Mouse (Mus musculus) left cerebral cortex, adult 18-20 months (tissue): ENCODE results near the gene Lypd1. TPM values are rescaled to one million over a fixed set of nuclear protein-coding genes. Genes with fewer than 3 reads are reported as not detected.

Source experiments
- DNase-seq, 2 experiments: peaks; one replicate each; pipeline ENCODE4 v3.0.0; 2021 to 2022; ENCODE audit warnings: low spot score in 2 of 2, mixed read lengths in 1 of 2
- long read RNA-seq, 2 experiments: library from polyadenylated mRNA; stranded (forward); transcript quantifications; one replicate each; pipeline ENCODE4 v2.0.0; 2021
- total RNA-seq, 2 experiments: library from RNA; stranded (reverse); gene quantifications; 2 replicates each; pipeline ENCODE4 v1.2.3; 2021

The Lypd1 gene
- 10 to 100 TPM; 72.3 to 99.1 TPM for total RNA-seq
- long read RNA-seq, experiment 1, full-length matches to known transcripts: 71 of 80 reads
- long read RNA-seq, experiment 1, partial matches to known transcripts: 0 of 80 reads
- long read RNA-seq, experiment 1, other reads (novel, unspliced or antisense): 9 of 80 reads
- long read RNA-seq, experiment 2, full-length matches to known transcripts: 56 of 59 reads
- long read RNA-seq, experiment 2, partial matches to known transcripts: 0 of 59 reads
- long read RNA-seq, experiment 2, other reads (novel, unspliced or antisense): 3 of 59 reads

- DNase-seq: no peak
Observed at GRCm38 (mm10) chr1:125912601-125913600, at the start of gene Lypd1. Lypd1 (minus strand) TSS chr1:125913101.

DNA sequence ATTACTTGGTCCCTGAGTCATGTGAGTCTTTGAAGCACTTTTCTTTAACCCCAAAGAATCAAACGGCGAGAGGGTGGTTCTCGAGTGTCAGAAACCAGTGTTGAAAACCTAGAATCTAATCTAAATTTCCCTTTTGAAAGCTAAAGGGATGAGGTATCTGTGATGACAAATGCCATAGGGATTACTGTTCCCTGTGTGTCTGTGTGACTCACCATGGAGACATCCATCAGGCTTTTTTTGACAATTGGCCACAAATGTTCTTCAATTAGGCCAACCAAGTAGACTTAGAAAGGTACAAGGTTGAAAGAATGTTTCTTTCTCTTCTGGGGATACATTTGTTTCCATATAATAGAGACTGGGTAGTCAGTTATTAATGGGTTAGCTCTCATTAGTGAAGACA, 38.1 kb upstream of the Lypd1 start:
- no peak for DNase-seq

GRCm38 (mm10) chr1:125949076-125949475, 36.2 kb upstream of the Lypd1 start:
- no peak for DNase-seq

DNA sequence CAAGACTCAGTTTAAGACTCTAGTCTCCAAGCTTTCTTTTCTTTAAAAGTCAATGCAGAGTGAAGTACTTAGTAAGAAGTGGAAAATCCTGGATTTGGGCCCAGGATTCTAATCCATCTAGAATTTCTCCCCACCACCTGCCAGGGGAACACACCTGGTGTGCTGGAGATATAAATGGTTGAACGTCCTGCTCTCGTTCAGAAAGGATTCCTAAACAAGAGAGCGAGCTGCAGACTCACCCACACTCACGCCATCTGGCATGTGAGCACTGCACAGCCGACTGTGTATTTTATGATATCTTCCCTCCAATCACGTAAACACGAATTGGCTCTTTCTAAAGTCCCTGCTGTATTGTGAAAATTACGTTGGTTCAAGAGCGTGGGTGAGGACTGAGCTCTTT, 32.2 kb upstream of the Lypd1 start:
- peak; percentile 32 to 40 for DNase-seq

DNA sequence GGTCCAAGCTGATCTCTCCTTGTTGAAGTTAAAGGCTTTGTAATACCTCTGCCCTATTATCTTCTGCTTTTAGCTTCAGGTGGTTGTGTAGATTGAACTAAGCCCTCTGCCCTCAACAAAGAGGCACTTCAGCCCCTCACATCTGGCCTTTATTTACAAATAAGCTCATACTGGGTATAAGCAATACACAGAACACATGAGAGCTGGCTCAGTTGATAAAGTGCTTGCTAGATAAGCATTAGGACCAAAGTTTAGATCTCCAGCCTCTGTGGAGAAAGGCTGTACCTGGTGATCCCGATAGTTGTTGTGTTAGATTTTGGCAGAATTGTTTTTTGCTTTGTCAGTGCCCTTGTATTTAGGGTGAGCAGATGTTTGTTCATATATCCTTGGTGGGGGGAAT, 30.4 kb upstream of the Lypd1 start:
- DNase-seq: no peak

DNA sequence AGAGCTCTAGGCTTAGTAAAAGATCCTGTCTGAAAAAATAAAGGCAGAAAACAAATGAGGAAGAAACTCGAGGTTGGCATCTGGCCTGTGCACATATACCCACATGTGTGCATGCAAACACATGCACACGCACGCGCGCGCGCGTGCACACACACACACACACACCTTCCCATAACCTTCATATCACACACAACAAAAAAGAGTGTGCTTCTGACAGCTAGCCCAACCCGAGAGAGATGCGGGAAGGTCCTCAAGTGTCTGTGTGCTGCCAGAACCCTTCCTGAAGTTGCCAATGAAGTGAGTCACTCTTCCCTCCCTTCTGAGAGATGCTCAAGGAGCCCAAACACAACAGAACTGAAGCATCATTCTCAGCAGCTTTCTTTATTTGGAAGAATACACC, 12.6 kb upstream of the Lypd1 start:
- no peak for DNase-seq

- no peak for DNase-seq
Observed at GRCm38 (mm10) chr1:125923062-125923461, 10.2 kb upstream of the Lypd1 start.

GRCm38 (mm10) chr1:125920696-125921095, 7.8 kb upstream of the Lypd1 start:
- no peak for DNase-seq

DNA sequence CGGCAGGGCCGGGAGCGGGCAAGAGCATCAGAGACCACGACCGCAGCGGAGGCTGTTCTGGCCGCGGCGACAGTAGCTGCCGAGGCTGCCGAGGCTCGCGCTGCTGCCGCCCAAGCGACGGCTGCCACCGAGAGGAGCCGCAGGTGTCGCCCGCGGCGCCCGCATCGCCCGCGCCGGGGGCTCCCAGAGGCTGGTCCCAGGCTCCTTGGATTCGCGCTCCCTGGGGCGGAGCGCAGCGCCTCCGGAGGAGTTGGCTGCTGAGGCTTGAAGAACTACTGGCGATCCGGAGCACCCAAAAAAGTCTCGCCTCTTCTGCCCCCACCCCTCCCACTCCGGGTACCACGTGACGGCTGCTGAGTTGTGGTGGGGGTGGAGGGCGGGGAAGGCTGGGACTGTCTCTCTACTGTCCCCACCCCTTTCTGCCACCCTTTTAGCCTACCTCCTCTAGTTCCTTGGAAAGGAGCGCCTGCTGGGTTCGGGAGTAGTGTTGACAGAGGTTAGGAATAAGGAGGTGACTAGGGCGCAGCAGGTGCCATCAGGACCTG, 928 bp downstream of the Lypd1 start:
- peak; percentile 33 to 59 for DNase-seq

- DNase-seq: peak; percentile 40 to 44
Observed at GRCm38 (mm10) chr1:125911337-125911900, 1.5 kb downstream of the Lypd1 start.

DNA sequence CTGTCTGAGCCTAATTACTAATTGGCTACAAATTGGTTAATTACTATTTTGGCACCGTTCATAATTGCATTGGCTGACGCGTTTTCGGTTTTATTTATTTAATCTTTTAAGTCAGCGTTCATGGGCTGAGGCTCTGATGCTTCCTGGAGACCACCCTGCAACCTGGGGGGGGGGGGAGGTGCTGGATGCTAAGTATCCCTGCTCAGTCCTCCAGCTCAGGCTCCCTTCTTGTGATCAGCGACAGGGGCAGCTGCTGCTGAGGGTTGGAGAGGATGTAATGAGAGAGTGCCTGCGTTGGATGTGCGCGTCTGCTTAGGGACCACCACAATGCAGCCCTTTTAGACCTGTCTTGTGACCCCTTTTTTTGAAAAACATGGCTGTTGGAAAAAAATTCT, 2.0 kb downstream of the Lypd1 start:
- no peak for DNase-seq

GRCm38 (mm10) chr1:125910211-125910870, 2.6 kb downstream of the Lypd1 start:
- peak; percentile 5 to 18 for DNase-seq

DNA sequence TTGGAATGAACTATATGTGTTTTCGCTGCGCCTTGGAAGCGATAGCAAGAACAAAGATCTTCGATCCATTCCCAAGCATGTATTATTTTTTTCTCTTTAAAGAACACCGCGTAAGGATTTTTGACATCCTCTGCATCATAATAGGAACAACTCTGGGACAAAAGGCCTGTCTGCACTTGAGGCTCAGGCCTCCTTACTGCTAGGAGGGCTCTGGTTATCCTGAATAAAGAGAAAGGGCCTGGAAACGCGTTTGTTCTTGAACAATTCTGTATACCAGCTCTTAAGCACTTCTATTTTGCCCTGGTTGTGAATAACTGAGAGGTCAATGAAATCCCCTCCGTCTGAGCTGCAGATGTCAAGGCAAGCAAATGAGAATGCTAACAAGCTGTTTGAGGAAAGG, 19.7 kb downstream of the Lypd1 start:
- DNase-seq: no peak

DNA sequence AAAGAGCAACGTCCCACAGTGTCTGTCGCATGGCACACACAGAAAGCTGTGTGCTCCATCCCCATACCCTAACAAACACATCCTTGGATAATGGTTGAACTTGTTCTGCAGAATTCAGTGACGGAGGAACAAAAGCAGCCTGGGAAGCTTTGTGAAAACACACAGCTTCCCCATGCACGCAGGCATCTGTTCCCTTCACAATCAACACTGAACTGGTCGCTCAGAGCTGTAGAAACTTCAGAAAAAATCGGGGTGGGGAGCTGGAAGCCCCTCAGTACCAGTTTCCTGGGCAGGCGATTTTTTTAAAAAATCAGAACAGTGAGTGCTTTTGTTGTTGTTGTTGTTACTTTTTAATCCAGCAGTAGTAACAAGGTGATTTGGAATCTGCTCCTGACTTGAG, 42.8 kb downstream of the Lypd1 start:
- no peak for DNase-seq

GRCm38 (mm10) chr1:125858631-125859030, 54.3 kb downstream of the Lypd1 start:
- peak; percentile 33 to 64 for DNase-seq

DNA sequence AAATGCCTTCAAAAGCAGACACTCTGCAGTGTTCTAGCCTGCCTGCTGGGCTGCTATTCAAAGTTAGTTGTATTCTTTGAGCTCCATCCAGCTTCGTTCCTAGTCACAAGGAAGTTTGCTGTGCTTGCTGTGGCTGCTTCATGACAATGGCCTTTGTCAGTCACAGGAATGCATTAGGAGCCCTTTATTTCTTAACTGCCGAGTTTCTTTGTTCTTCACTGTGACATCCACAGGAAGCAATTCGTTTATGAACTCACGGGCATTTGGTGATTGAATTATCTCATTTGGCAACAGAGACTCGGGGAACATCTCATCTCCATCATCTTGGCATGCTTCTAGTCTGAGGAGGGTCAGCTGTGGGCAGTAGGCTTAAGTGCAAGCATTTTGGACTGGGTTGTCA, 58.3 kb downstream of the Lypd1 start:
- DNase-seq: no peak

- no peak for DNase-seq
Observed at GRCm38 (mm10) chr1:125839746-125840392, 73.0 kb downstream of the Lypd1 start.

GRCm38 (mm10) chr1:125837507-125837906, 75.4 kb downstream of the Lypd1 start:
- no peak for DNase-seq

GRCm38 (mm10) chr1:125823611-125824010, 89.3 kb downstream of the Lypd1 start:
- no peak for DNase-seq

DNA sequence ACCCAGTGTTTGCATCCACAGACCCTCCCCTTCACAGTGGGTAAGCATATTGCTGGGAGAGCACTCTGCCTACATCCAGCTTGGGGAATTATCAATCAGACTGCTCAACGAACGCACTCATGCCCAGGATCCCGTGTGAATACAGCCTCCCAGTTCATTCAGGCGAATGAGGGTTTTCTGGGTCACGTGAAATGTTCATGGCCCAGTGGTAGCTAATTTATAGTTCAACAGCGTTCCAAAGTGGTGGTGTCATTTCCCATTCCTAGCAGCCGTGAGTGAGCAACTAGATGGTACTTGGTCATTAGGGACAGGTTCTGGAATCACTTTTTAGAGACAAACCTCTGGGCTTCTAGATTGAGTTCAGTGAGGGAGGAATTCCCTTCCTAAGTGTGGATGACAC, 91.8 kb downstream of the Lypd1 start:
- no peak for DNase-seq
